Mouse (Mus musculus): ENCODE data around the gene Cgnl1.

Gene Cgnl1

DNA sequence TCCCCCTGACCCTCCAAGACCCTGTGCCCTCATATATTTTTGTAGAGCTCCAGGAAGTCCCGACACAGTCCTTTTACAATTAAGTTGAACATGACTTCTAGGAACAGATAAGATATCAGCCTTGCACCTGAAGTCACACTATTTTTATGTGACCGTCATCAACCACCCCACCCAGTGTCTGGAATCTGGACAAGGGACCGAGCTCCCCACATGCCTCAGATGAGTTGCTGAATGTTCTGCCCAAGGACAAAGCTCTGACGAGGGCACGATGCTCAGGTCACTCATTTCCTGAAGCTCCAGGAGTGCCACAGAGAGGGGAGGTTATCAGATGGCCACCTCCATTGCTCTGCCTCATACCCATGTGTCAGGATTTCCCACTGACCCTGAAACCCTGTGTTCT, 100.7 kb downstream of the Cgnl1 start:
- no peak for DNase-seq (ENCODE audit: low spot score)

DNA sequence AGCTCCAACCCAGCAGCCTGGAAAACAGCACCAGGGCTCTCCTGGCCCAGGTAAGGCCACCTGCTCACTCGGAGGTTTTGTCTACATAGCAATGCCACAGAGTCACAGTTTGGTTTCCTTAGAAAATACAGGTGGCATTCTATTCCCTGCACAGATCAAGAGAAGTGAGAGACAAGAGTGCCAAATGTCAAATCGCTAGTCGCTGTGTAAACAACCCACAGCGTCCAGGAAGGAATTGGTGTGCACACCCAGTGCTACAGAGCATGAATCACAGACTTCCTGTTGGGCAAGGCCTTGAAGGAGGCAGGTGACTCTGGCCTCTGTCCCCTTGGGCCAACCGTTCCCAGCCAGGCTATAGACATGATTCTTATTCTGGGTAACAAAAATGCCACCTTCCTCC, 103.8 kb downstream of the Cgnl1 start:
- no peak for DNase-seq (ENCODE audit: low spot score)

DNA sequence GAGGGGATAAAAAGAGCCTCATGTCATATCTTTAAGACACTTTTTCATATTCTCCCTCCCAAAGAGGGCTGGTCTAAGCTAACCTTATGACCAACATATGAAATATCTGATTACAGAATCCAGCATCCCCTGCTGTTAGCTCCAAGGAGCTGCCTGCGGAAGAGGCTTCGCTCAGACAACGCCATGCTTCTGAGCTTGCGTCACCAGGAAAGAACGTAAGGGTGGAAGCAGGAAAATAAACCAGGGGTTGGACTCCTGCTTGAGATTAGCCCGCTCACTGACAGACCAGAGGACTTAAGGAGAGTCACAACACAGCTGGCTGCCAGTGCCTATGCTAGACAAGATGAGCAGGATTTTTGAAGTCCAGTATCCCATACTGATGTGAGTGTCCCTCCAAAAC, 105.0 kb downstream of the Cgnl1 start:
- DNase-seq (ENCODE audit: low spot score): no peak

DNA sequence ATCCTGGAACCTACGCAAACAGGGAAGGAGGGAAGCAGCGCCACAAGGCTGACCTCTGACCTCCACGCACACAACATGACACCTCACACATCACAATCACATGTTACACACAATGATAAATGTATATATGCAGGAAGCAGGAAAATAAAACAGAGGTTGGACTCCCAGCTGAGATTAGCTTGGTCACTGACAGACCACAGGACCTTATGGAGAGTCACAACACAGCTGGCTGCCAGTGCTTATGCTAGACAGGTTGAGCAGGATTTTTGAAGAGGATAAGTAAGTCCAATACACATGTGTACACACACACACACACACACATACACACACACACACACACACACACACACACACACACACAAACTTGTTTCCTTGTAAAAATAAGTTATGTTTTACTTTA, 105.9 kb downstream of the Cgnl1 start:
- no peak for DNase-seq (ENCODE audit: low spot score)

DNA sequence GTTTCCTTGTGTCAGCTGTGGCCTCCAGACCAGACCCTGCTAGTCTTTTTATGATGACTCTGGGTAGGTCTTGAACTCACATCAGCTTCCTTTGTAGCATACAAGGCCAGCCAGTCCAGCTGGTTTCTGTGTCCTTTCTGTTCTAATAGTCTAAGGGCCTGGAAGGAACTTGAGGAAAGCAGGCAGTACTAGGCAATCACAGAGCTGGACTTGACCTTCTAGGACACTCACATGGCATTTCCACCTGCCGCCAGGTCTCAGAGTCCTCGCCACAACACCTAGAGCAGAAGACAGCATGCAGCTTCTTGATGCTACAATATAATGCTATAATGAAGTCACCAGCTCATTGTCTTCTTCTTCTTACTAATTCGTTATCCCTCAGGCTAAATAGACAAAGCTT, 106.5 kb downstream of the Cgnl1 start:
- no peak for DNase-seq (ENCODE audit: low spot score)

DNA sequence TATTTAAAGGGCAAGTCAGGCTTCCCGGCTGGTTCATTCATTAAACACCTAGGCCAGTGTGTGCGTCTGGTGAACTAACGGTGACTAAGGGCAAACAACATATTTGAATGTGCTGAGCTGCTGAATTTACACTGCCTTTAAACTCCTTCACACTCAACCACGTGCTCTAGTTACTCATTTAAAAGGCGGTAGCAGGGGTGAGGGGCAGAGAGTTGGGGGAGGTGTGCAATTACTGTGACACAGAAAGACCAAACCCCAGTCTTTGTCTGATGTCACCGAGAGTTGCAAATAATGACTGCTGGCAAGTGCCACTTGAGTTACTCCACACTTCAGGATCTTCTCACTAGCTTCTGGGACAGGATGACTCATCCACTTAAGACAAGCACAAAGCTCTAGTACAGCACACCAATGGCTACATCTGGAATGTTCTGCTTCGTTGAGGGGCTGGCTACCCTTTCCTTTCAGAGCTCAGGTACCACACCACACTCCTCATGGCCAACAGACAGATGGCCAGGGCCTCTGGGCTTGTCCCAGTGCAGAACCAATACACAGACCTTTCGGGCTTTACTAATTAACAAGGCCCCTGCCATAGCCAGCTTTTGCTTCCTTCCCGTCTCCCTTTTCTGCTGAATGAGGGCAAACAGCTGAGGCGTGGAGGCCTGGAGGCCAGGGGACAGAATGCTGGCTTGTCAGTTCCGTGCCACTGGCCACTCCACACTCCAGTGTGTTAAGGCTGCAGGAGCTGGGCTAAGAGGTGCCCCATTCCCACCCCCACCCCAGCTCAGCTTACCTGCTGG, 107.8 kb downstream of the Cgnl1 start:
- DNase-seq (ENCODE audit: low spot score): no peak

DNA sequence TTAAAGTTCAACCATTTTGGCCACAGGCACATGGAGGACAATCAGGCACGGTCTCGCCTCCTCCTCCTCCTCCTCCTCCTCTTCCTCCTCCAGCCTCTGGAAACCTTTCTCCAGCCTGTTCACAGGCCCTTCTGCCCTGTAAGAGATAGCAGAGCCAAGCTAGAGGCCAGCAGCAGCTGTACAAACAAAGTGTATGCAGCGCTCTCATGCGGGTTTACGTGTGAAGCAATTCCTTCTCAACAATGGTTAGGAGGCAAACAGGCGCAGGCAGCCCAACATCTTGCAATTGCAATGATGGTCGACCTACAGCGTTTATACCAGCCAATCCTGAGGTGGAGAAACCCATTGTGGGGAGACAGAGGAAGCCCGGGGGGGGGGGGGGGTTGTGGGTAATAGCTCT, 110.9 kb downstream of the Cgnl1 start:
- DNase-seq (ENCODE audit: low spot score): no peak

DNA sequence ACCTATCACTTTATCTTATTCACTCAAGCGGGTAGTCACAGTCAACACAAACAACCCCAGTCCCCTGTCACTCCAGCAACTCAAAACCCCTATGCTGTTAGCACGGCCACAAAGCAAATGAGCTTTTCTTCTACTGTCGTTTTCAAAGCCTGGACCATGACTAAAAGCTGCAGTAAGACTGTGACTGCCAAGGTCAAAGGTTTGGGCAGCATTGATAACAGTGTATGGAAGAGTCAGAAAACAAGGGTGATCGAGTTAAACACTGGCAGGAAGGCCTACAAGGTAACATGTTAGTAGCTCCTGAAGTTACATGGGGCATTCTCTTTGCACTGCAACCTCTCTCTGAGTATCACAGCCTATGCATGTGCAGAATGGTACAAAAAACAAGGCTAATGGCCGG, 111.7 kb downstream of the Cgnl1 start:
- DNase-seq (ENCODE audit: low spot score): no peak

DNA sequence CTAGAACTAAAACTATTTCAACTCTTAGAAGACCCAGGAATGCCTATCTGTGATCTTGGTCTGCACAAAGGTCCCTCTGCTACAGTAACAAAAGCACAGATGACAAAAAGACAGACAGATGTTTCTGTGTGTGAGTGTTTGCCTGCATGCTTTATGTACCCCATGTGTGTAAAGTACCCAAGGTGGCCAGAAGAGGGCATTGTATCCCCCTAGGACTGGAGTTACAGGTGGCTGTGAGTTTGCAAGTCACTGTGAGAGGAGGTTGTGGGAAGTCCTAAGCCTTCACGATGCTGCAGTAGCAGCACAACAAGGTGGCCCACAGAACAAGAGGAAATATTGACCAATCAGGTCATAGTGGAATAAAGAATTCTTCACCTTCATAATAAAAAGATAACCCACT, 114.2 kb downstream of the Cgnl1 start:
- no peak for DNase-seq (ENCODE audit: low spot score)

DNA sequence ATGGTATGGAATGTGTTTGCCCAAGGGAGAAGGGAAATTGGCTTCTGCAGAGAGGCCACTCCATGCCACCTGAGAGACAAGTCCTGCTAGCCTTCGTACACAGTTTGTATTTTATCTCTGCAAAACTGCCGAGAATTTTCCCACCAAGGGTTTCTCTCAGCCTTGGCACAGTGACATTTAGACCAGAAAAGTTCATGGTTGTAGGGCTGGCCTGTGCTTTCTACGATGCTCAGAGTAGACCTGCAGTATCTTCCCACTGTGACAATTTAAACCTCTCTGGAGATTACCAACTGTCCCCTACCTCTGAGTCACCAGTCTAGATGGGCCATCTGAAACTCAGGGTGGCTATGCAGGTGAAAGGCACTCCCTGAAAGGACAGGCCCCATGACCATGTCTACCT, 116.5 kb downstream of the Cgnl1 start:
- DNase-seq (ENCODE audit: low spot score): no peak

DNA sequence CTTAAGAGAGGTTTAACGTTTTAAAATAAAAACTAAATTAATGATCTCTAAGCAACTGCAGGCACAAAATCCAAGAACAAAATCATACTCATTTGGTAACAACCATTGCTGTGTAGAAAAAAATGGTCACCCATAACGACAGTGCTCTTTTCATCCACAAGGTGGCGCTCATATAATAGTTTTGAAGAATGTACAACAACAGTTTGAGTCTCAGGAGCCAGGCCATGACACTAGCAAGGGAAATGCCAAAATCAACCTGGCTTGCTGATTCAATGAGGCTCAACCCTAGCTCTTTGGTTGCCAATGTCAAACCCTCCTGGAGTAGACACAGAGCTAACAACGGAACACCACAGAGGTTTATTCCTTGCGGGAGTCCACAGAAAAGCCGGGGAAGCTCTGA, 125.3 kb downstream of the Cgnl1 start:
- DNase-seq (ENCODE audit: low spot score): peak; percentile 60

DNA sequence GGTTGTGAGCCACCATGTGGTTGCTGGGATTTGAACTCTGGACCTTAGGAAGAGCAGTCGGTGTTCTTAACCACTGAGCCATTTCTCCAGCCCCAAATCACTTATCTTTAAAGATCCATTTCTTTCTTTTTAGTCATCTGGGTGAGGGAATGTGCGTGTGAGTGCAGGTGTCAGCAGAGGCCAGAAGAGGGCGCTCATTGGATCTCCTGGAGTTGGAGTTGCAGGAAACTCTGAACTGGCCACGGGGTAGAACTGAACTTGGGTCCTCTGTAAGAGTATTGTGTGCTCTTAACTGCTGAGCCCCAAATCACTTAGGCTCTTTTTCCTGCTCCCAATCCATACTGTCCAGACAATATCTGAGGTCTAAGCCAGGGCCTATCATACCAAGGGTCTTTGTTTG, 127.8 kb downstream of the Cgnl1 start:
- no peak for DNase-seq (ENCODE audit: low spot score)

DNA sequence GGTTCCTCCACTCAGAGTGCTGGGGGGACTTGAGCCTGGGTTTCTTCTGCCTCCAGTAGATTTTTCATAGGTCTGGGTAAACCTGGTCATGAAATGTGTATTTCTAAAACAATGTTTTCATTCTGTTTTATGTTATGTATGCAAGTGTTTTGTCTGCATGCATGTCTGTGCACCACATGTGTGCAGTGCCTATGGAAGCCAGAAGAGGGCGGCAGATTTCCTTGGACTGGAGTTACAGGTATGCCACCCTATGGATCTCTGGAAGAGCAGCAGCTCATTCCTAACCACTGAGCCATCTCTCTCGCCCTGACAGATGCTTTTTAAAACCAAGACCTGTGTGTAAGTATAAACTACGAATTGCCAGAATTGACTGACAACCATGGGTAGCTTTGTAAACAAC, 129.1 kb downstream of the Cgnl1 start:
- no peak for DNase-seq (ENCODE audit: low spot score)

DNA sequence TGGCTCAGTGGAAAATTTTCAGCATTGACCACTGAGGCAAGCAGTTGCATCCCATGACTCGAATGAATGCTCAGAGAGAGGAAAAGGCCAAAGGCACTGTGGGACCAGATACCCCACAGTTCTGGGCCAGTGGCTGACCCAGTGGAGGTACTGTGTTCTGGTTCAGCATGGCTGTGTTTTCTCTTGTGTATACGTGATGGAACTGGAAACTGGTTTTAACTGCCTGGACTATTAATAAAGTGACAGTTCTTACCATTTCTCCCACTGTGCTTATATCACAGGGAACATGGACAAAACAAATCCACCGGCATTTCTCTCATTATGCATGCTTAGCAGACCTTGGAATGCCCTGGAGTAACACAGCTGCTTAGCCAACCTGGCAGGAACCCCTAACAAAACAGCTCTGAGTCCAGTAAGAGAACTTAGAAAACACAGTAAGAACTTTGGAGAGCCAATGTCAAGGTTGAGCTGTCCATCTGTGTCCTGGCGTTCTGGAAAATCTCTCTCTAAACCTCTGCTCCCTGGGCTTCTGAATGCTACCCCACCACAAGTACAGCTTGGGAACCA, 131.0 kb downstream of the Cgnl1 start:
- no peak for DNase-seq (ENCODE audit: low spot score)

DNA sequence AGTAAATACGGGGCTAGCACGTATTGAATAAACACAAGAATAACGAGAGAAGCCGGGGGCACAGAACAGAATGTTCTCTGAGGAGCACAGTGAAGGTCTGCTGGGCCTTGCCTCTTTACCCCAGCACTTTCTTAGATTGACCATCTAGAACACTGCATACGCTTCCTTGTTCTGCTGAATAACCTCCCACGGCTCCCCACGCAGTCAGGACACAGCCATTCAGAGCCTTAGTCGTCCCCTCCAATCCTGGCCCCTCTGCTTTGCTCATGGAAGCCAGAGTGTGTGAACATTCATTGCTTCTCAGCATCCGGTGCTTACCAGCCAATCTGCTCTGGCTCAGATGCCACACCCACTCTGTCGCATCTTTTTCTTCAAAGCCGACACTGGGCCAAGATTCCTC, 133.2 kb downstream of the Cgnl1 start:
- no peak for DNase-seq (ENCODE audit: low spot score)

DNA sequence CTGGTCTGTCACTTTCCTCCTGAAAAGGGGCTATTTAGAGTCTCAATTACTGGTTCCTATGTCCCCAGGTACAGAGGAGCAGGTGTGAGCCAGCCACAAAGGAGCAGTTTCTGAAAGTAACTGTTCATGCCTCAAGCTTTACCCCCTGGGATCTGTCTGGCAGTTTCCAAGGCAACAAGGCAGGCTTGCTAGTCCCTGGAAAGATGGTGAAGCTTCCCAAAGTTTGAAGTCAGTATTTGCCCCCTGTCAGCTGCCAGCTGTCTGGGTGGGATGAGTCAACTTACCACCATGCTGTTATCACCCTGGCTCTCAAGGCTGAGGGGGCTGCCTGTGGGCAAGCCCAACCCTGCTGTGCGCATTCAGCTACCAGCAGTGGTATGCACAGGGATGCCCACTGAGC, 134.5 kb downstream of the Cgnl1 start:
- no peak for DNase-seq (ENCODE audit: low spot score)

DNA sequence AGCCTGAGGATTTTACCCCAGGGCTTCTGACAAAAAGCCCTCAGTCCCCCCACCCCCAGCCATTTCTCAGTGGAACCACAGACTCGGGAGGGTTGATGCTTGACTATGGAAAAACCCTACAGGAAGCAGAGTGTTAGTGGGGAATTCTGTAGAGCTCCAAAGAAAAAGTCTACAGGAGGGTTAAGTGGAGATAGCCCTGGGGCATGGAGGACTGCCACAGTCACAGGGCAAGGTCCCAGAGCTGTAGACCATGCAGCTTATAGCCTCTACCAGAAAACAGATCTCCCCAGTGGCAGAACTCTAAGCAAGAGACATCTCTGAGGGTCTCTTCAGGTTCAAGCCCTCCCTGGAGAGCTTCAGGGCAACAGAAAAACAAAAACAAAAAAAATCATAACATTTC, 135.8 kb downstream of the Cgnl1 start:
- DNase-seq (ENCODE audit: low spot score): no peak

DNA sequence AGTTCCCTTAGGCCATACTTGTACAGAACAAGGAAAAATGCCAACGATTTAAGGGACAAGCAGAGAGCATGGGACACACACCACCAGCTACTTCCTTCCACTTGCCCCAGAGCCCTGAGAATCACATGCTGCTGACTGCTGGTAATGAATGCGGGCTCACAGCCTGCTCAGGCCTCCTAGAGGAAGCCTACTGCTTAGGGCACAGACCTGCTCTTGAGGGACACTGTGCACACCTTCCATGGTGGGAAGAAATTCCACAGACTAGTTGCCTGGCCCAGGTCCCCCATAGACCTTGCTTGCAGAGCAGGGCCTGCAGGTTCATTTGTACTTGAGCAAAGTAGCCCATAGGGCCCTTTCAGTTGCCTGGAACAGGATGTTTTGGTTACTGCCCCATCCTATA, 136.5 kb downstream of the Cgnl1 start:
- DNase-seq (ENCODE audit: low spot score): no peak

DNA sequence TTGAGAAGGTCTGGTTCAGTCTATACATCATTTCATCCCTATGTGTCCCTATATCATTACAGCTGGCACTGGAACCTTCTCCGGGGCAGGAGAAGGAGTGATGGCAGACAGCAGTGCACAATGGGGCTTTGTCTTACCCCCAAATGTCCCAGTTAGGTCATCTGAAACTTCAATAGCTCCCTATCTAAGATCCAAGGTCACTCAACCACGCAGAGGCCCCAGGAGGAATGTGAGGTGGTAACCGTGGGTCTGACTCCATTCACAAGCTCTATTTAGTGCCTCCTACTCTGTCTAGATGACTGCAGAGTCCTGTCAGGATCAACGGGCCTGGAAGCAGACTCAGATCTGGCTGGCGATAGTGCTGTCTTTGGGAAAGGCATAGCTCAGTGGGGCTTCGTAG, 142.5 kb downstream of the Cgnl1 start:
- DNase-seq (ENCODE audit: low spot score): no peak

DNA sequence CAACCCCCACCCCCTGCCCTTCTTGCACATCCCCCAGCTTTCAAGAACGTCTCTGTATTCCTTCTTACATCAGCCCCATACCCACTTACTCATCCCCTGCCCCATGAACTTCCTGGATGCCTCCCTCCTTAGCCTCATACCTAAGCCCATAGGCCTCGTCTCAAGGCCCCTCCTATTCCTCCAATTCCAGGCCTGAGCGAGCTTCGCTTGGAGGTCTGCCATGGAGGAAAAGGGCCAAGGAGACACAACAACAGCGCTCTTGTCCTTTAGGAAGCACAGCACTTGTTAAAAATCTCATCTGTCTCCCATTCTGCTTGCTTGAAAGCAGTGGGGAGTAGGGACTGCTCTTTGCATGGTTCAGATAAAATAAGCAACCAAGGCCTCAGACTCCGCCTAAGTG, 143.1 kb downstream of the Cgnl1 start:
- DNase-seq (ENCODE audit: low spot score): no peak

DNA sequence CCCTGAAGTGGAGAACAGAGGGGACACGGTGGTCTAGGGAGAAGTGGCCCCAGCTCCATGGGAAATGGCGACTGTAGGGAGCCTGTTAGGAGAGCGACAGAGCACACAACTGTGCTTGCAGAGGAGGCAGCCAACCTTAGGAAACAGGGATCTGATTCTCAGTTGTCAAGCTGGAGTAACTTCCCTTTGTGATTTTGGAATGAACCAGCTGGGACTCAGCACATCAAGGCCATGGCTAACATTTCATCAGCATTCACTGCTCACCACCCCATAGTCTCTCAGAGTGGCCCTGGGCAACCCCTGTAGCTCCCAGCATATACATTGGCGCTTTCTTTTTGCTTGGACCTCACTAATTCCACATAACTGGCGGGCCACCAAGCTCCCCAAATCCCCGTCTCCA, 145.4 kb downstream of the Cgnl1 start:
- DNase-seq (ENCODE audit: low spot score): no peak

DNA sequence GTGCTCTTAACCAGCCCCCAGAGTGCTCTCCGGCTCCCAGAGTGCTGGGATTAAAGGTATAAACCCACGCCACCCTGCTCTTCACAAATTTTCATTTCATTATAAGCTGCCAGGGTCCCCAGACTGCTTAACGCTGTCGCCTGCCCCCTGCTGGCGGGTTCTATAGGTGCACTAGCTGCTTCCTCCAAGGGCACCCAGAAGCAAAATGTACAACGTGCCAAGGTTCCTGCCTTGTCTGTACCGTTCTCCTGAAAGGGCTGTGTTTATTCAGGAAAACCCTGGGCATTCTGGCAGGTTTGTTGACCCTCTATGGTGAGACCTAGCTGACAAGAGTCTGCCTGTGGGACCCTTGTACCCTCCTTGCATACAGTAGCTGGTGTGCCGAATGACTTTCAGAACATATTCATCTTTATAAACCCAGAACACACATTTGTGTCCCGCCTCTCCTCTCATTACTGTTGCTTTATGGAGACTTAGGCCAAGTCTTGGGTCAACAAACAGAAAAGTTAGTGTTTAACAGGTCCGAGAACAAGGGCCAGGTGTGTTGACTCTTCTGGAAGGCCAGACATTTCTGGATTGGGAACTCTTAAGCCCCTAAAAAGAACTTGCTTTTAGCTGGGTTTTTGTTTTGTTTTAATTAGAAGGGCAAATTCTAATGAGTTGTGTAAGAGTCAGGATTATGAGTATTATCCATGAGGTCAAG, 146.5 kb downstream of the Cgnl1 start:
- DNase-seq (ENCODE audit: low spot score): peak; percentile 42

DNA sequence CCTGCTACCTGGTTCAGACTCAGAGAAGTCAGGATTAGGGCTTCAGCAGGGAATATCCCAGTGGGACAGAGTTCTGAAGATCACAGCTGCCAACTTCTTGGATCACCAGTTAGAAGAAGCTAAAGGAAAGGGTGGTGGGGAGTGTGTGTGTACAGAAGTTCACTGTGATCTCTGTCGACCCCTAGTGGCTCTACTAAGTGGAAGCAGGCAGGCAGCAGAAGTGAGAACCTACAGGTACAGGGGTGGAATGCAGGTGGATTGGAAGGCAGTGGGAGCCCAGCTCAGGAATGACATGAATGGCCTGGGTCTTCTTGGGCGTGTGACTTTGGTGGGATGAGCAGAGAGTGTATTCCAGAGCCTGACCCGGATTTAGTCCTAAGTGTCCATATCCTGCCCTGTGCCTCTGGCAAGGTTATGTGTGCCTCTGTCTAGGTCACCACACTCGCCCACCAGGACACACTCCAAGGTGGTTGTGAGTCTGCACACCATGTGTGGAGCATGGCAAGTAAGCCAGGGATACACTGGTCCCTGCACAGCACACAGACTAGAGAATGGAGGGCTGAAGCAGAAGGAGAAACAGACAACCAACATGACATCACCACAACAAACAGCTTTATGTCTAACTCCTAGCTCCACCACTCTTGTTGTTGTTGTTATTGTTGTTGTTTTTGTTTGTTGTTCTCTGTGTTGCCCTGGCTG, 147.4 kb downstream of the Cgnl1 start:
- DNase-seq (ENCODE audit: low spot score): no peak

Measured in c-Kit-positive CD71-positive TER-119-positive erythroid progenitor cells, embryonic 14.5 days (primary cell).